Mouse (Mus musculus): ENCODE measurements around the gene Clk3.

- no peak for TF ChIP-seq CTCF (IDR thresholded peaks at IDR 0.05)
- TF ChIP-seq EP300 (IDR thresholded peaks at IDR 0.05) = no peak
Observed at GRCm38 (mm10) chr9:57764974-57765363, 691 bp downstream of the Clk3 start.

All from lung, postnatal 0 days (tissue).